Mouse (Mus musculus): ENCODE results near the gene Rxylt1. TPM values are rescaled to one million over a fixed set of nuclear protein-coding genes. Genes with fewer than 3 reads are reported as not detected.
A peak's percentile ranks its signal among the peaks of the same experiment; 100 is the strongest.

Gene Rxylt1
- total RNA-seq (2021): 10 to 100 TPM; 31.6 to 32.1 TPM
- long read RNA-seq, experiment 1, full-length matches to known transcripts: 47 of 117 reads
- long read RNA-seq, experiment 1, partial matches to known transcripts: 1 of 117 reads
- long read RNA-seq, experiment 1, other reads (novel, unspliced or antisense): 69 of 117 reads
- long read RNA-seq, experiment 2, full-length matches to known transcripts: 47 of 93 reads
- long read RNA-seq, experiment 2, partial matches to known transcripts: 0 of 93 reads
- long read RNA-seq, experiment 2, other reads (novel, unspliced or antisense): 46 of 93 reads

DNA sequence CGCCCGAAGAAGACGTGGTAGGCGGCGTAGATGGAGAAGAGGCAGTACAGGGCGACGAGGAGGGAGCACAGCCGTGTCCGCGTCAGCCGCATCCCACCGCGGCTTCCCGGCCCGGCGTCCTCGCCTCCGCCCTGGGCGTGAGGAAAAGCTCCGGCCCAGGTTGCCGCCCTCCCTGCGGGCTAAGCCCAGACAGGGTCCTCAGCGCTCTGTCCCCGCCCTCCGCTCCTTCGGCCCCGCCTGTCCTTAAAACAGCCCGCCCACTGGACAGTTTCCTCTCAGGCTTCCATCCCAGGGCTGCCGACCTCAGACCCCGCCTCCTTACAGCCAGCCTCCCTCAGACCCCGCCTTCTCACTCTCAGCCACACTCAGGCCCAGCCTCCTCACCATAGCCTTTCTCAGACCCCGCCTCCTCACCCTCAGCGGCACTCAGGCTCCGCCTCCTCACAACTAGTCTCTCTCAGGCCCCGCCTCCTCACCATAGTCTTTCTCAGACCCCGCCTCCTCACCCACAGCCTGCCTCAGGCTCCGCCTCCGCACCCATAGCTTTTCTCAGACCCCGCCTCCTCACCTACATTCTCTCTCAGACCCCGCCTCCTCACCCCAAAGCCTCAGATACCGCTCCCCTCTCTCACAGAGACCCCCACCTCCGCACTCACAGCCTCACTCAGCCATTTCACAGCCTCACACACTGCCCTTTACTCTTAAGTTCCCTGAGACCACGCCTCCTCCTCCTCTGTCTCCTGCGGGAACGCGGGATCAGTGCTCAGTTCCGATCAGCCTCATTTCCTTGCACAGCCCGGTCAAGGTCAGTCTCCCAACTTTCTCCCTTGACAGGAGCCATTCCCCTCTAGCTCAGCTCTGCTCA, at the start of gene Rxylt1:
TSS of gene Rxylt1 (minus strand) at position 392 of the 865 bp plus-strand sequence.
- DNase-seq: peak; percentile 97

DNA sequence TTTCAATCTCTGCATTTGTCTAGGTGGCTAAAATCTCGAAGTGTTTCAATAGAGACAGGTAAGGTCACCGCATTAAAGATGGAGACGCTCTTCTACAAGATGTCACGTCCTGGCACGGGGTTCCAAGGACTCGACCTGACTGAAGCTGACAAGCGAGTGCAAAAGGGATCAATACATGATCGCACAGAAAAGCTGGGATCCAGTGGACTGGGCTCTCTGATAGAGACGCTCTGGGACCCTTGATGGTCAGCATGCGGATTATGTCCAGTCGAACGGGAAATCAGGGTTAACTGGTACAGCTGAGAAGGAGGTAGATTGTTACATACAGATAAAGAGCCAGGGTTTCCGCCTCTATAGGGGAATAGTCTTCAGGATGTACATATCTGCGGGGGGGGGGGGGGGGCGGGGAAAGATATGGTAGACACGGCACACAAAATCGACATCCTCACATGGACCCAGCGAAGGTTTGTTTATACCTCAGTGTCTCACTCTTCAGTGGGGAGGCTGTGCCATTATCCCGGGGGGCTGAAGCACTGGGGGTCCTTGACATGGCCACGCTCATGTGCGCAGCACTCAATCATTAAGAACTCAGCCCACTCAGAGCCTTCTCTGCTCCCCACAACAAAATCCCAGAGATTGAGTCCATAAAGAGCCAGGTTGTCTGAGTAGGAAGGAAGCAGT, 24.3 kb upstream of the Rxylt1 start:
- DNase-seq: no peak

DNA sequence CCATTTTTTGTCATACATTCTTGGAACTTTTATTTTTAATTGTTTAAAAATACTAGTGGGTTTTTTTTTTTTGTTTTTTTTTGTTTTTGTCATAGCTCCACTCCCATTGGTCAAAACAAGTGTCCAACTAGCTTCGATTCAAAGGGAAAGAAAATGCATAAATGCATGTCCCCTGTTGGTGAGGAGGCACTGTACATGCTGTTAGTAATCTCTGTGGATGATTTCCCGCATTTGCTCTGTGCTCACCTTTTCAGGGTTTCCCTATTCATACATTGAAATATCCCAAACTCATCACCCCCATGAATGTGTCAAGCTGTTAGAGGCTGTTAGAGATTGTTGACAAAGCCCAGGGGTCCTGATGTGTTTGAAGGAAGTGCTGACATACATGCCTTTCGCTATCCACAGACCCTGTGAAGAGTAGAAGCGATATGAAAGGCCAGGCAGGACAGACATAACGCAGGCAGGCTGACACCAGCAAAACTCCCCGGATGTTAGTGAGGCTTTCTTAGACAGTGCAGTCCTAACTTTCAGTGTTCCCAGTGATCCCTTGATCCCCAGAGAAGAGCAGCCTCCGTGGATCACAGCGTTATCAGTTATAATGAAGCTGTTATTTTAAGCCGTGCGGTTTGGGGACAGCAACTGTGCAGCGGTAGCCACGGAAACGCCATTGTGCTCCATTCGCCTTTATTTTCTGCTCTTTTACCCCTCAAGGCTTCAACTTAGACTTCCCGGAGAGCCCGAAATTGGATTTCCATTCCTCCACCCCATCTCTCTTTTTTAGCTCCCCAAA, 23.5 kb upstream of the Rxylt1 start:
- DNase-seq: no peak

DNA sequence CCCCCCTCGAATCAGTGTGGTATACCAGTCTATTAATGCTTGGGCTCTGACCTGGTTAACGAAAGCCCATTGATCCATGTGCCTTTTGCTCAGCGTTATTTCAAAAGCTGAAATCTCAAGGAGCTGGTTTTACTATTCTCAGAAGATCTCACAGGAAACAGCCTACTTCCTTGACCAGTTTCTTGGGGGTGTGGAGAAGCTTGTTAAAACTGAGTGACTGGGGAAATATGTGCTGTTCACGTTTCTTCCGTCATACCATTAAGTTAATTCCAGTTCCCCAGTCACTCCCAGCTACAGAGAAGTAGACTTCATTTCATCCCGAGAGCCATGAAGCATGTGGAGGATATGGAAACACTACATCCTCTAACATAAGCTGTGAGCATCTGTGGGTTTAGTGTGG, 22.3 kb upstream of the Rxylt1 start:
- no peak for DNase-seq

DNA sequence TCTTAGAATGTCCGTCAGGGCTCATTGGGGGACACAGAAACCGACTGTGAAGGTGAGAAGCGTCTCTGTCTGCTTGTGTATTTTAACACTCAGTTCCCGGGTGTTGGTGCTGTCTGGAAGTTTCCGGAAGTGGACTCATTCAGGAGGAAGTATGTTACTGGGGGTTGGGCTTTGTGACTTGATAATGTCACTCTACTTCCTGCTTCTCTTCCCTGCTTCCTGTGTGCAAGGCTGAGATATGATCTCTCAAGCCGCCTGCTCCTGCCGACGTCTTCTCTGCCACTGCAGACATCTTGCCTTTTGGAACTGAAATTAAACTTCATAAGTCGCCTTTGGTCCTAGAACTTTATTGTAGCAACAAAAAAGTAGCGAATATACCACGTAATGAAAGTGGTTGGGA, 19.5 kb upstream of the Rxylt1 start:
- no peak for DNase-seq

DNA sequence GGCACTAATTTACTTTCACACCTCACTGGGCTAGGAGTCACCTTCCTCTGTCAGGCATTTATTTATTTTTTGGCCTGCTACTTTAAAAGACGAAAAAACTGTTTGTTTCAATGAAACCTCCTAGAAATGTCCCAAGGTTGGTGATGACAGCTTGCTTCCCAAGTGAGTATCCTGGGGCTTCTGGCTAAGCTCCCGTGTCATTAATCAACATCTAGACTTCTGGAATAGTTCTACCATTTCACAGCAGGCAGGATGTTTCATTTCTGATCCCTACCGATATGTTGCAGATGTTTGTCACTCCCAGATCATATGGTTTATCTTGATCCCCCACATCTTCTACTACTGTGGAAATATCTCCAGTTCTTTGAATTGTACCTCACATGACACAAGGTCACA, 9.5 kb upstream of the Rxylt1 start:
- no peak for DNase-seq

DNA sequence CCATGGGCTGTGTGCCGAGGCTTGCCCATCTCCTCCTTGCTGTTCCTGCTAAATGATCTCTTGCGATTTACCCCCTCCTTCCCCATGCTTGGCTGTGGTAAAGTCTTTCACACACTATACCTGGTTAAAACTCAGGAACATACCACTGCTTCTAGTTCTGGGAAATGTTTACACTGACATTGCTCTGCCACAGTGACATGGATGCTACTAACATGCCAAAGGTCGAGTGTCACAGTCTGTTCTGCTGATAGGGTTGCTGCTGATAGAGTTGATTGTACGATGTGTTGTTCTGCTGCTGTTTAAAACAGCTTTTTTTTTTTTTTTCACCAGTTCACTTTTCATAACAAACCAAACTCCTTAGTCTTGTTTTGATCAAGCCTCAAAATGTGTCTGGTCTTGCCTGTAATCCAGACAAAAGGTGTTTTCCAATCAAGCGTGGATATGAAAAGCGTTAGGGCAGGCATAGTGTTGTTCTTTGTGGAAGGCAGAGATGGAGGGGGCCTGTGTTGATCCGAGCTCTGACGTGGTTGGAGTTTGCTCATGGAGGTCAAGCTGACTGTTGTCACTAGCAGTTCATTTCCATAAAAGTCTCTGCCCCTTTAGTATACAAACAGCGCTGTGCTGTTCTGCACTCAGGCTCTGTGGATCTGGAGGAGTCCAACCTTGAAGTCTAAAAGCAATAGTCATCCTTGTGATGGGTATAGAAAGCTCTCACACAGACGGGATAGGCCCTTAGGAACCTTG, 8.9 kb upstream of the Rxylt1 start:
- no peak for DNase-seq

DNA sequence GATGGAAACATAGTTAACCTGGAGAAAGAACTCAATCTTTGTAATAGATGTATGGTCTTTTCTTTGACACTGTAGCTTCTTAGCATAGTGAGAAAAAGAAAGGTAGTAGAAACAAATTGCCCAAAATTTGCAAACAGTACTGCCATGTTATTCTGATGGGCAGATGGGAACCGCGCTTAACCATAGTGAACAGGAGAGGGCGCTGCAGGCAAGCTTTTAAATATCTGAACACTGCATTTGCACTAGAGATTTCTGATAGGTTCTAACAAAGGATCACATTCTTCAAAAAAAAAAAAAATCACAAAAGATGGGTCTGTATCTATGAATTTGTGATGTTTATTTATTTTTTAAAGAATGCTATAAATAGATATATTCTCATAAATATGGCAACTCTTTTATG, 8.2 kb upstream of the Rxylt1 start:
- no peak for DNase-seq

DNA sequence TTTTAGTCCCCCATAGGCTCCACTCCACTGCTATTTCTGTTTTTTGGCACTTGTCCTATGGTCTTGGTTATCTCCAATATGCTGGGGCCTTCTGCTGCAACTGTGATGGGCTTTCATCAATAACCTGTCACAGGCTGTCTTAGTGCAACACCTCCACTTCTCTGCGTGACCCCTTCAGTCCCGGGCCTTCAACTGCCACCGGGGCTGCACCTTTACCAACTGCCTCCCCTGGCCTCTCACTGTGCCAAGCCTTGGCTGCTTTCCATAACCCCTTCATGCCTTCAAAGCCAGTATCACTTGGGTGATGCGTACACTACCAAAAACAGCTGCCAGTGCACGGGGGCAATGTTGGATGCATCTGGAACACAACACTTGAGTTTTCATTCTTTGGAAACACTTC, 5.5 kb upstream of the Rxylt1 start:
- DNase-seq: no peak

DNA sequence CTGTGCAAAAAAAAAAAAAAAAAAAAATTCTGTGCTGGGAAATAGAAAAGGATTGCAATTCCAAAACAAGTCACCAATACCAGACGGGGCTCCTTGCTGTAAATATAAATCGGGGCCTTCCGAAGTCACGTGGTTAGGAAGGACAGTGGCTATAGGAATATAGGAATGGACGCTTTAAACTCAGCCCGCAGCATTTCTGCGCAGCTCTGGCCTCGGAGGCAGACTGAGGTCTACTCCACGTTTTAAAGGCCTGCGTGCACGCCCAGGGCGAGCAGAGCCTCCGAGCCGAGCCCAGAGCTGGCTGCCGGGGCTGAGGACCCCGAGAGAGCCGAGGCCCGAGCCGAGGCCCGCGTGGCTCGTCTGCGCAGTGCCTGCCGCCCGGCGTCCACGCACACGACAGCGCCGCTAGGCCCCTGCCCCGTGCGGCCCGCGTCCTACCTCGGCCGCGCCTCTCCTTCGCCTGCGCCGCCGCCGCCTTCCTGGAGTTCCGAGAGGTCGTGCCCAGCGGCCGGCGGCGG, 650 bp downstream of the Rxylt1 start:
- DNase-seq: no peak

DNA sequence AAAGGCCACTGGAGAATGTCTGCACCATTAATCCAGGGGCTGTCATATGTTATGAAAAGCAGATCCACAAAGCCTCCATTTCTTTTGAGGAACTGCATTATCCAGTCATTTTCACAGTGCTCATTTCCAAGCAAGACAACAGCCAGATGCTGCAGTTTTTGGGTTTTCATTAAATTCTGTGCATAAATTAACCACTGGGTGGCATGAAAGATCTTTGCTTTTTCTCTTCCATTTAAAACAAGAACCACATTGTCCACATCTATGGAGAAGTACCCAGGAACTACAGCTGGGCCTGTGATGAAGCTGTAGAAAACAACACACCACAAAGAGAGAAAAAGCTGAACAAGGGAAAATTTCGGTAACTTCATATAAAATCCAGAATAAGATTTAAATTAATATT, 6.7 kb downstream of the Rxylt1 start:
- DNase-seq: no peak

DNA sequence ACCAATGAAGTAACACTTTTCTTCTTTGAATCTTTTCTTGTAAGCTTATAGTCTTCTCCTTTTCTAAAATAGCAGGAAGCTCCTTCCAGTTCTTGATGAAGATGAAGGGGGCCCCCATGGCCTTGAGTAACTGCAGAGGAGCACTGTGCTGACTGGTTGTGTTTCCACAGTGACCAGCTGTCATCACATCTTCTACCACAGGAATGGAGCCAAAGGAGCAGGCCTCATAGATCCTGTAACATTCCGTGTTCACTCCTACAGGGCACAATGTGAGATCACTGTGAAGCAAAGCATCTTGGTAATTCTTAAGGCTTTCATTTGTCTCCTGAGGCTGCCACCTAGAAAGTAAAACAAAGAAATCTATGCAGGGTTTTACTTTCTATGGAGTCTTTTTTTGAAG, 15.8 kb downstream of the Rxylt1 start:
- DNase-seq: no peak

DNA sequence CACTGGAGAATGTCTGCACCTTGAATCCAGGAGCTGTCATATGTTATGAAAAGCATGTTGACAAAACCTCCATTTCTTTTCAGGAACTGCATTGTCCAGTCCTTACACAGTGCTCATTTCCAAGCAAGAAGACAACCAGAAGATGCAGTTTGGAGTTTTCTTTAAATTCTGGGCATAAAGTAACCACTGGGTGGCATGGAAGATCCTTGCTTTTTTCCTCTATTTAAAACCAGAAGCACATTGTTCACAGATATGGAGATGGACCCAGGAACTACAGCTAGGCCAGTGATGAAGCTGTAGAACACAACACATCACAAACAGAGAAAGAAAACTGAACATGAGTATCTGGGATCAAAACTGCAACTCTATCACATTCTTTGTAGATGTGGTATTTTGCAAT, 28.0 kb downstream of the Rxylt1 start:
- DNase-seq: no peak

DNA sequence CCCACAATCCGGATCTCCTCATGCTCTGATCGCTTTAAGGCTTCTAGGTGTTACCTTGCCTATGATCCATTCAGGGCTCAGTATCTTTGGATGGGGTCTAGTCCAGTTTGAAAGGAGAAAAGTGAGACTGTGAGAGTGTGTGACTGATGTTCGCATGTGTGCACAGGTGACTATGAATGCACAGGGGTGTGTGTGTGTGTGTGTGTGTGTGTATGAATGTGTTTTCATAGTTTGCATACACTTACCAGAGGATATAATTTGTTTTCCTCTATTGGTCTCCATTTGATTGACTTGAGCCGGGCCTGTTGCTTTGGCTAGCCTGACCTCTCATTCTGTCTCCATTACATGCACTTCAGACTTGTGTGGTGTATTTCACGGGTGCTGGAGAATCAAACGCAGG, 41.3 kb downstream of the Rxylt1 start:
- no peak for DNase-seq

DNA sequence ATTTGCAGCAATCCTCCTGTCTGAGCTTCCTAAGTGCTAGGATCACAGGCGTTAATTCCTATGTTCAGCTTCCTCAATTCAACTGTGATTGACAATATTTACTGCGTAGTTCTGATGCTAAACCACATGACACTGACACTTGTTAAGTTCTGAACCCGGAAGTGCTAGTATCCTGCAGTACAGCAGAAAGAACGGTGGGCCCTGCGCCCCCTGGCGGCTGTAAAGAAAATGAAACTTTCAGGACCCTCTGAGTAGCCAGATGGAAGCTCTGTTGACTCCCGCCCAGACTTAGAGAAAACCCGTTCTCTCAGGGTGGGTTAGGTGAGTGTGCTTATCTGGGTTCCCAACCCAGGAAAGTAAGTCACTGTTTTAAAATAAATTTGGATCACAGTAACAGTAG, 42.6 kb downstream of the Rxylt1 start:
- peak; percentile 22 for DNase-seq

DNA sequence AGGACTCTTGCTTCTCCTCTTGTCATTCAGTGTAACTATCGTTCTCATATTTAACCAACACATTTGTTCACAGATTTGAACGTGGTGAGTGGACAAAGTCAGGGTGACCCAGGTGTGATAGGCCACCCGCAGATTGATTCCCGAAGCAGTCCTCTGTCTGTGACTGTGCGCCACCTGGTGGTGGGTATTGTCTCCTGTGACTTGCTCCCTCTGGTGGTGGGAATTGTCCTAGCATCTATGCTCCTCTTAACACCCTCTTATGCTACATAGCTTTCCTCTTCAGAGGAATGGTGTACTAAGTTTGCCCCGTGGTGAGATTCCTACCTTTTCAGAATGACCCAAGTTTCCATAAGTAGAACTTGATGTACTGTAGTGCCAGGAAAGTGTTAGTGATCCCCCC, 45.3 kb downstream of the Rxylt1 start:
- peak; percentile 57 for DNase-seq

DNA sequence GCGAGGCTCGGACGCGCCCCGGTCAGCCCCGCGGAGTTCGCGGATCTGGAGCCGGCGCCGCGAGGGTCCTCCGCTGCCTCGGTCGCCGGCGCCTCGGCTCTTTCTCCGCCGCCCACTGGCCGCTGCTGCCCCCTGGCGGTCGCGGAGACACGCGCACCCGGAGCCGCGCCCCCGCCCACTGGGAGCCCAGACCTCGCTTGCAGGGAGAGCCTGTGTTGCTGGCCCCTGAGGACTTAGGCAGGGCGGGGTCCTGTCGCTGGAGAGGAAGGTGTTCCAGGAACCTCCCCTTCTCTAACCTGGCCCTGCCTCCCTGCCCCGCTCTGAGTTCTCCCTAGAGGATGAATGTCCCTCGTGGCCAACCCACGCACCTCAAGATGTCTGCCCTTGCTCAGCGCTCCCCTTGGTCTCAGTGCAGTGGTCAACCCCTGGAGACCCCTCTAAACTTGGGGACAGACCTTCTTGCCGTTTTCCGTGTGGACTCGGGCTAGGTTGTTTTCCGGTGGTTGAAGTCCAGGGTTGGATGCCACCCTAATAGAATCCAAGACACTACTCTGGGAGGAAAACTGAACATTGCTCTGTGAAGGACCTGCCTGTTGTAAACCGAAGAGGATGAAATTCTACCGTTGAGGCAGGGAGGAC, 49.3 kb downstream of the Rxylt1 start:
- peak; percentile 75 for DNase-seq

DNA sequence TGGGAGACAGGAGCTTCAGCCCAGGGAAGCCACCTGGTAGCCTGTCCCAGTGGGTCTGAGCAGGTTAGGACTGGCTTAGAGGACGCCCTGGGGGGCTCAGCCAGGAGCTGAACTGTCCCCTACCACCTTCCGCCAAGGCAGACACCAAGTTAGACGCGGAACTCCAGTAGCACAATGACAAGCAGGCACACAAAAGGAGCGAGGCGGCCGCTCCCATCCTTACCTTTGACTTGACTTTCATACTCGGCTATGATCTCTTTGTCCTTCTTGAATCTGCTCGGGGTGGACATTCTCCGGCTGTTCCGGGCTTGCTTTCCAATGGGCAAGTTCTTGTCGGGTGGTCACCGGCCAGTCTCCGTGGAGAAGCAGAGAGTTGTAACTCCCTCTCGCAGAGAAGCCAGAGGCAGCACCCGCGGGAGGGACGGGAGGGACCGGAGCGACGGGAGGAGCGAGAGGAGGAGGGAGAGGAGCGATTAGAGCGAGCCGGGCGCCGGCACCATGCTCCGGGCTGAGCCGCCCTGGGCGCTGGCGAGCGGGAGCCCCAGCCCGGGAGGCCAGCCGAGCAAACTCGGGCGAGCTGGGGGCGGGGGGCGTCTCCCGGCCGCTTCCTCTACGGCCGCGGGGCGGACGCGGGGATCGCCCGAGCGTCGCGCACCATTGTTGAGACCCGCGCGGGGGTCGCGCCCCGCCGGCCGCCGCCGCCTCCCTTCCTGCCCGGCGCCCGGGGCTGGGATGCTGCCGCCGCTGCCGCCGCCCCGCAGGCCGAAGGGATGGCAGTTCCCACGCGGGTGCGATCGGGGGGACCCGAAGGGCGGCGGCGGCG, 50.1 kb downstream of the Rxylt1 start, which contains the start of gene Srgap1:
TSS of gene Srgap1 (minus strand) at position 412 of the 823 bp plus-strand sequence.
- DNase-seq: peak; percentile 51

DNA sequence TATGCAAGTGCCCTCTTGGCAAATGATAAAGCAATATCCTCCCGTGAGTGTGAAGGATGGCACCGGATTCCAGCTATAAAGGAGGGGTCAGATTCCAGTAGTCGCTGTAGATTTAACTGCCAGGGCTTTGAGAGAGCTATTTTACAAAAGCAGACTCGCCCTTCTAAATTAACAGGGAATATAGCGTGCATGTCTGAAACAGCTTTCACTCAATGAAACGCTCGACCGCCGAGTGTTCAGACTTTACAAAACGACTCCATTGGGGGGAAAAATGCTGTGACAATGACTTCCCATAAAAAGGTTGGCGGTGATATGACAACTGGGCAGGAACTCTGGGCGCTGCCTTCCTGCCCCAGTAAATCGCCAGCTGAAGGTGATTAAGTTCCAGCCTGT, 50.7 kb downstream of the Rxylt1 start:
- no peak for DNase-seq

DNA sequence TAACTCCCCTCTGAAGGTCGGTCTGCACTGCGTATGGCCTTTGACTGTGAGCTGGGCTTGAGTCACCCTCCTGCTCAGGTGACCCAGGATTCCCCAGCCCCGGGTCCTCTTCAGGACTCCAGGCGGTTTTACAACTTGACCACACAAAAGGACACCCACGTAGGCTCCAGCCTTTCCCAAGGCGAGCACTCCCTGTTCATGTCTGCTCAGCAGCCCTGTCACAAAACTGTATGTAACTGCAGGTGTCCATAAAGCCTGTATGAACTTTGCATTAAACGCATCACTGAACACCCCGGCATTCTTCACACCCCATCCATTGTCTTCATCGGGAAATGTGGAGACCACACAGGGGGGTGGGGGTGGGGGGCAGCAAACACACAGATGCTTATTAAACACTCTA, 51.2 kb downstream of the Rxylt1 start:
- no peak for DNase-seq

Measured in gastrocnemius, postnatal 25 days (tissue).